Comparison of ENCODE assay signal across 16 mouse cellular contexts in the genomic region with DNA sequence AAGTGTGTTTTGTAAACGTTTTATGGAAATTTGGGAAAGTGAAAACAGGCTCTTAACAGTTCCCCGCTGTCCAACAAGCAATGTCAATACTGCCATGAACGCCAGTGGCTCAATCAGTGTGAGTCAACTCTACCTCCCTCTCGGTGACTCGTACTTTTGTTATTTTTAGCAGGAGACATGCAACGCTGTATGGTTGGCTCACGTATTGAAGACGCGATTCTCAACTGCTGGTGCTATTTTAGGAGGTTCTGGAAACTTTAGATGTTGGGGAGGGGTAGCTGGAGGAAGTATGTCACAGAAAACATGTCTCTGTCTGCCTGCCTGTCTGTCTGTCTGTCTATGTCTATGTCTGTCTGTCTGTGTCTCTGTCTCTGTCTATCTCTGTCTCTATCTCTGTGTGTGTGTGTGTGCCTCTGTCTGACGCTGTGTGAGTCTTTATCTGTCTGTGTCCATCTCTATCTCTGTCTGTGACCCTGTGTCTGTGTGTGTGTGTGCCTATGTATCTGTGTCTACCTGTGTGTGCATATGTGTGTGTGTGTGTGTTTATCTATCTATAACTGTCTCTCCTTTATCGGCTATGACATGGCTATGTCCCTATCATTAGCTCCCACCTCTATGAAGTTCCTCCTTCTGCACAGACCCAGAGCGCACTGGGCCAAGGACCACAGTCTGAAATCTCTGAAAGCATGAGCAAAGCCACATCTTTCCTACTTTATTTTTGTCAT.
DNase-seq lines count a peak whose midpoint lies in the region; ATAC-seq and TF ChIP-seq lines count a peak whose summit lies in the region.
"Had no signal": no experiment of that assay in that cellular context is flagged by ENCODE, and none has a peak within 500 bp of the region (broad histone marks: within the 10 kb centered on the region; RNA-seq: fewer than 3 reads in every experiment).

No protein-coding gene starts in this region.

- peak; percentile 38 for DNase-seq in gastrocnemius, adult 2 months
- DNase-seq in gastrocnemius, adult 8-10 months (ENCODE audit: low spot score in 2 of 2) = no peak
- DNase-seq in 3134 (ENCODE audit: extremely low read depth, insufficient read length, low spot score) = peak; percentile 18
- peak; percentile 78 for DNase-seq in CH12.LX (ENCODE audit: extremely low read depth)
- no peak for DNase-seq in kidney, adult 18-20 months
- DNase-seq in spleen, postnatal 4 days (ENCODE audit: low spot score in 2 of 2) = no peak
- DNase-seq in neural tube, embryonic 10.5 days (ENCODE audit: extremely low spot score, low spot score) = no peak
- DNase-seq: cerebellum, adult 2 months; thymus, postnatal 36 days had no signal

- H3K9ac ChIP-seq in CH12.LX (ENCODE audit: insufficient read depth, low read depth) = no peak overlapping the region
- H3K9ac ChIP-seq in heart, embryonic 15.5 days = no peak overlapping the region
- H3K9ac ChIP-seq: embryonic facial prominence, embryonic 12.5 days; limb, embryonic 13.5 days had no signal

- H3K27ac ChIP-seq in gastrocnemius, adult 2 months = peak overlapping the region; percentile 86
- no peak overlapping the region for H3K27ac ChIP-seq in CH12.LX (ENCODE audit: insufficient read depth, low read depth)
- peak overlapping the region; percentile 31; the same call in 1 of the 2 replicates for H3K27ac ChIP-seq in heart, embryonic 15.5 days
- H3K27ac ChIP-seq: embryonic facial prominence, embryonic 12.5 days; limb, embryonic 13.5 days; macrophage had no signal

- TF ChIP-seq POLR2A in CH12.LX (IDR thresholded peaks at IDR 0.05; ENCODE audit: low read depth, low read length) = no peak

- dilution Hi-C loops in CH12.LX (cut with MboI; ENCODE audit: extremely low pct_ligation_motif_present, extremely low pct_unique_long_range_greater_than_20kb, low sequenced_read_pairs) = no loop called here

- in situ Hi-C loops in CH12.LX (cut with MboI; ENCODE audit: low pct_ligation_motif_present, low pct_unique_long_range_greater_than_20kb, low sequenced_read_pairs) = no loop called here

- no peaks in the 10 kb centered on the region for H3K79me2 ChIP-seq in CH12.LX (replicated peaks; ENCODE audit: control insufficient read depth, extremely low read depth, insufficient read depth, poor library complexity, severe bottlenecking)

- 35% methylated on average over 12 of the region's 12 CpGs for WGBS in heart, embryonic 15.5 days

- H3K27me3 ChIP-seq in CH12.LX (replicated peaks) = no peaks in the 10 kb centered on the region
- no peaks in the 10 kb centered on the region for H3K27me3 ChIP-seq in heart, embryonic 15.5 days
- H3K27me3 ChIP-seq: embryonic facial prominence, embryonic 12.5 days; limb, embryonic 13.5 days had no signal

- TF ChIP-seq CTCF in gastrocnemius, adult 2 months (IDR thresholded peaks at IDR 0.05) = no peak
- TF ChIP-seq CTCF in CH12.LX (conservative IDR thresholded peaks at IDR 0.05 in 1 of 2, IDR thresholded peaks at IDR 0.05 in 1 of 2; ENCODE audit: low read depth in 2 of 2, low read length in 2 of 2) = no peak

- ATAC-seq in heart, embryonic 15.5 days (replicated peaks; ENCODE audit: insufficient number of reproducible peaks, insufficient read depth, low FRiP score, low read depth) = peak; percentile 58; the same call in 1 of the 2 replicates
- ATAC-seq: activated CD4-positive, CD25-positive, alpha-beta regulatory T cell, adult 4 months; forebrain, embryonic 16.5 days; intestine, postnatal 0 days had no signal

- no peak for TF ChIP-seq RAD21 in CH12.LX (IDR thresholded peaks at IDR 0.05; ENCODE audit: low read depth, low read length)

- peaks cover 3% of the 10 kb centered on the region for H3K9me3 ChIP-seq in CH12.LX (replicated peaks; ENCODE audit: low read length)
- H3K9me3 ChIP-seq in heart, embryonic 15.5 days (replicated peaks) = peaks cover 3% of the 10 kb centered on the region; the same call in 1 of the 2 replicates
- H3K9me3 ChIP-seq: limb, embryonic 13.5 days had no signal

- H3K36me3 ChIP-seq in CH12.LX (replicated peaks in 1 of 2; ENCODE audit: control insufficient read depth in 1 of 2, insufficient read depth in 1 of 2, low read length in 1 of 2) = no peaks in the 10 kb centered on the region
- no peaks in the 10 kb centered on the region for H3K36me3 ChIP-seq in heart, embryonic 15.5 days
- H3K36me3 ChIP-seq: embryonic facial prominence, embryonic 12.5 days; limb, embryonic 13.5 days had no signal

- intact Hi-C loops in gastrocnemius, adult 2 months (cut with DNase I) = loop anchor here (5.0 to 10.0 kb wide), 2 partner anchors 38 to 155 kb away; no protein-coding TSS in a partner anchor

- H3K4me1 ChIP-seq in CH12.LX (ENCODE audit: control insufficient read depth in 1 of 2, insufficient read depth in 2 of 2) = peaks cover 14 to 28% of the 10 kb centered on the region in 2 experiments
- peaks cover 4% of the 10 kb centered on the region for H3K4me1 ChIP-seq in heart, embryonic 15.5 days (replicated peaks)
- H3K4me1 ChIP-seq: embryonic facial prominence, embryonic 12.5 days had no signal

- peak; percentile 52; the same call in 1 of the 2 replicates for TF ChIP-seq EP300 in CH12.LX (IDR thresholded peaks at IDR 0.05; ENCODE audit: low read length)

- H3K4me2 ChIP-seq in CH12.LX (ENCODE audit: insufficient read depth, low read depth, poor library complexity, severe bottlenecking) = peak overlapping the region; percentile 48
- H3K4me2 ChIP-seq in heart, embryonic 15.5 days = peak overlapping the region; percentile 25; the same call in 1 of the 2 replicates
- H3K4me2 ChIP-seq: embryonic facial prominence, embryonic 12.5 days; limb, embryonic 13.5 days had no signal

- H3K4me3 ChIP-seq in gastrocnemius, adult 2 months = peak overlapping the region; percentile 25; the same call in 1 of the 2 replicates
- peak overlapping the region in 1 of 3 experiments; percentile 22 for H3K4me3 ChIP-seq in CH12.LX (replicated peaks in 1 of 3; ENCODE audit: low read depth in 2 of 3, low read length in 2 of 3, poor library complexity in 1 of 3)
- no peak overlapping the region for H3K4me3 ChIP-seq in heart, embryonic 15.5 days
- H3K4me3 ChIP-seq: embryonic facial prominence, embryonic 12.5 days; limb, embryonic 13.5 days had no signal

TF ChIP-seq in CH12.LX, 34 proteins besides CTCF, POLR2A, EP300 and RAD21:
- TF ChIP-seq HCFC1 (IDR thresholded peaks at IDR 0.05; ENCODE audit: low read depth, low read length) = no peak
- TF ChIP-seq ELF1 (IDR thresholded peaks at IDR 0.05; ENCODE audit: low read depth, low read length) = no peak
- TF ChIP-seq KAT2A (IDR thresholded peaks at IDR 0.05; ENCODE audit: insufficient replicate concordance, low read length) = no peak
- TF ChIP-seq MEF2A (IDR thresholded peaks at IDR 0.05; ENCODE audit: borderline replicate concordance, low read depth, low read length) = peak; percentile 99
- no peak for TF ChIP-seq JUN (IDR thresholded peaks at IDR 0.05; ENCODE audit: insufficient read depth, low read depth, low read length)
- TF ChIP-seq MYC (IDR thresholded peaks at IDR 0.05; ENCODE audit: low read depth, low read length) = peak; percentile 63; the same call in 1 of the 2 replicates
- TF ChIP-seq GABPA (IDR thresholded peaks at IDR 0.05; ENCODE audit: insufficient replicate concordance, low read depth, low read length) = no peak
- 0 out of 2 replicates have a peak, but pooled peaks have one; percentile 52 for TF ChIP-seq E2F4 (IDR thresholded peaks at IDR 0.05; ENCODE audit: insufficient replicate concordance, low read depth, low read length)
- TF ChIP-seq IRF4 (IDR thresholded peaks at IDR 0.05; ENCODE audit: low read depth, low read length) = peak; percentile 73
- TF ChIP-seq ETS1 (conservative IDR thresholded peaks at IDR 0.05; ENCODE audit: low read depth, low read length) = peak; percentile 75
- peak; percentile 47; the same call in 1 of the 2 replicates for TF ChIP-seq MAX (IDR thresholded peaks at IDR 0.05; ENCODE audit: low read length)
- no peak for TF ChIP-seq TBP (conservative IDR thresholded peaks at IDR 0.05; ENCODE audit: low read depth, low read length)
- no peak for TF ChIP-seq NRF1 (IDR thresholded peaks at IDR 0.05; ENCODE audit: low read depth, low read length)
- TF ChIP-seq CHD2 (IDR thresholded peaks at IDR 0.05; ENCODE audit: low read length) = peak; percentile 56
- no peak for TF ChIP-seq ZMIZ1 (IDR thresholded peaks at IDR 0.05; ENCODE audit: low read depth, low read length)
- TF ChIP-seq POLR2AphosphoS2 (IDR thresholded peaks at IDR 0.05; ENCODE audit: low read depth, low read length) = no peak
- 0 out of 2 replicates have a peak, but pooled peaks have one; percentile 16 for TF ChIP-seq MXI1 (IDR thresholded peaks at IDR 0.05; ENCODE audit: low read depth, low read length)
- no peak for TF ChIP-seq PAX5 (IDR thresholded peaks at IDR 0.05; ENCODE audit: low read length)
- no peak for TF ChIP-seq USF1 (IDR thresholded peaks at IDR 0.05; ENCODE audit: low read depth, low read length)
- TF ChIP-seq MAFK (IDR thresholded peaks at IDR 0.05; ENCODE audit: insufficient replicate concordance, low read length) = no peak
- no peak for TF ChIP-seq SMC3 (IDR thresholded peaks at IDR 0.05; ENCODE audit: low read depth, low read length)
- no peak for TF ChIP-seq TCF12 (IDR thresholded peaks at IDR 0.05; ENCODE audit: low read depth, low read length)
- TF ChIP-seq BHLHE40 (IDR thresholded peaks at IDR 0.05; ENCODE audit: low read depth, low read length) = peak; percentile 73
- TF ChIP-seq JUND (conservative IDR thresholded peaks at IDR 0.05; ENCODE audit: low read depth, low read length) = peak; percentile 67
- TF ChIP-seq MAZ (IDR thresholded peaks at IDR 0.05; ENCODE audit: low read depth, low read length) = peak; percentile 71; the same call in 1 of the 2 replicates
- no peak for TF ChIP-seq NELFE (IDR thresholded peaks at IDR 0.05; ENCODE audit: low read depth, low read length)
- no peak for TF ChIP-seq USF2 (conservative IDR thresholded peaks at IDR 0.05; ENCODE audit: low read depth, low read length)
- peak; percentile 74; the same call in 1 of the 2 replicates for TF ChIP-seq RCOR1 (conservative IDR thresholded peaks at IDR 0.05; ENCODE audit: low read depth, low read length)
- TF ChIP-seq ZC3H11A (IDR thresholded peaks at IDR 0.05; ENCODE audit: low read depth, low read length) = no peak
- TF ChIP-seq CHD1 (IDR thresholded peaks at IDR 0.05; ENCODE audit: low read depth, low read length) = no peak; the same call in 1 of the 2 replicates
- TF ChIP-seq SIN3A (IDR thresholded peaks at IDR 0.05; ENCODE audit: low read length) = no peak

Comparison
In these comparisons a context has a peak if more than half of its experiments do, and no peak if none do; other contexts are left out.
1. DNase-seq: peak in gastrocnemius, adult 2 months (single experiment), 3134 (single experiment) and CH12.LX (single experiment); none in gastrocnemius, adult 8-10 months (0 of 2), kidney, adult 18-20 months (single experiment), spleen, postnatal 4 days (0 of 2) and neural tube, embryonic 10.5 days (single experiment).